Mouse (Mus musculus) liver, embryonic 11.5 days (tissue): ENCODE measurements around the gene St6galnac6. TPM values are rescaled to one million over a fixed set of nuclear protein-coding genes. Genes with fewer than 3 reads are reported as not detected.

Experiments
- microRNA counts: library from miRNA; unstranded; fragments of <30 nt; microRNA quantifications from one replicate; lab custom pipeline; 2015
- microRNA-seq: library from miRNA; unstranded; fragments of <30 nt; microRNA quantifications from one replicate; pipeline ENCODE4, GENCODE M21; 2017; ENCODE audit warnings: borderline number of aligned reads
- polyA plus RNA-seq: library from polyadenylated mRNA; unstranded; fragments of >200 nt; fragmentation: Nextera tagmentation; extraction: Ambion mirVana; gene quantifications from 2 replicates; pipeline ENCODE4 v1.2.1, GENCODE M21; 2014

The St6galnac6 gene
- polyA plus RNA-seq, 1 experiment from 2014 or later, result 10.6 TPM

MicroRNAs within 50 kb of the gene (microRNA counts, 519-probe panel; counts per million panel counts)
- not detected for microRNA mmu-miR-1954 (lab: Ali Mortazavi, UCI)

Small RNA genes lying within 50 kb of the gene (microRNA-seq; reads per million reads assigned to microRNA genes)
- not detected for gene Mir1954

Other genes starting within 250 kb of the St6galnac6 start
- gene Ciz1, start 247.4 kb upstream of the St6galnac6 start, polyA plus RNA-seq, result 45.5 and 45.8 TPM in 2 replicates
- 9.3 and 10.0 TPM in 2 replicates for gene Dnm1, start 246.4 kb upstream of the St6galnac6 start, polyA plus RNA-seq
- gene 1110008P14Rik, start 217.8 kb upstream of the St6galnac6 start, polyA plus RNA-seq, result 36.2 and 39.7 TPM in 2 replicates
- gene Lcn2, start 211.5 kb upstream of the St6galnac6 start, polyA plus RNA-seq, result 8.0 and 9.9 TPM in 2 replicates
- 23.0 and 23.6 TPM in 2 replicates for gene Ptges2, start 203.8 kb upstream of the St6galnac6 start, polyA plus RNA-seq
- gene Naif1, start 149.3 kb upstream of the St6galnac6 start, polyA plus RNA-seq, result 4.5 and 5.4 TPM in 2 replicates
- gene Slc25a25, start 148.3 kb upstream of the St6galnac6 start, polyA plus RNA-seq, result 10.4 and 12.7 TPM in 2 replicates
- gene Fam102a, start 64.4 kb upstream of the St6galnac6 start, polyA plus RNA-seq, result 4.1 and 6.5 TPM in 2 replicates
- 100 and 109 TPM in 2 replicates for gene Dpm2, start 28.9 kb upstream of the St6galnac6 start, polyA plus RNA-seq
- 0.48 TPM in 1 of 2 replicates, not detected in the other for gene Pip5kl1, start 24.9 kb upstream of the St6galnac6 start, polyA plus RNA-seq
- not detected in 2 replicates for gene 9430097D07Rik, start 24.0 kb upstream of the St6galnac6 start, polyA plus RNA-seq
- gene St6galnac4, start 12.6 kb upstream of the St6galnac6 start, polyA plus RNA-seq, result 26.0 and 28.8 TPM in 2 replicates
- gene Ak1, start 22.0 kb downstream of the St6galnac6 start, polyA plus RNA-seq, result 6.7 and 8.3 TPM in 2 replicates
- 39.2 and 40.1 TPM in 2 replicates for gene Eng, start 46.9 kb downstream of the St6galnac6 start, polyA plus RNA-seq
- 46.2 and 47.1 TPM in 2 replicates for gene Fpgs, start 104.4 kb downstream of the St6galnac6 start, polyA plus RNA-seq
- gene Cdk9, start 113.4 kb downstream of the St6galnac6 start, polyA plus RNA-seq, result 83.4 and 84.5 TPM in 2 replicates
- gene Sh2d3c, start 121.3 kb downstream of the St6galnac6 start, polyA plus RNA-seq, result 13.4 and 14.2 TPM in 2 replicates
- 0.22 TPM in 1 of 2 replicates, not detected in the other for gene 6330409D20Rik, start 141.3 kb downstream of the St6galnac6 start, polyA plus RNA-seq
- 57.2 and 60.5 TPM in 2 replicates for gene Tor2a, start 157.5 kb downstream of the St6galnac6 start, polyA plus RNA-seq
- 0.30 and 0.31 TPM in 2 replicates for gene Ttc16, start 175.9 kb downstream of the St6galnac6 start, polyA plus RNA-seq
- 4.9 and 5.8 TPM in 2 replicates for gene Ptrh1, start 176.1 kb downstream of the St6galnac6 start, polyA plus RNA-seq
- 0.30 and 0.79 TPM in 2 replicates for gene Cfap157, start 184.7 kb downstream of the St6galnac6 start, polyA plus RNA-seq
- gene Stxbp1, start 247.5 kb downstream of the St6galnac6 start, polyA plus RNA-seq, result 11.8 and 12.0 TPM in 2 replicates